Mouse (Mus musculus): ENCODE results near the gene Reck. TPM values are rescaled to one million over a fixed set of nuclear protein-coding genes. Genes with fewer than 3 reads are reported as not detected.

The Reck gene
- polyA plus RNA-seq, 1 experiment = 0.61 TPM

- no peak for TF ChIP-seq MYOD1 (IDR thresholded peaks at IDR 0.05; ENCODE audit: control insufficient read depth in 1 of 3, insufficient read length in 2 of 3, low read depth in 2 of 3)
- TF ChIP-seq TCF12 (IDR thresholded peaks at IDR 0.05; ENCODE audit: insufficient read depth, poor library complexity, severe bottlenecking) = no peak
- TF ChIP-seq USF1 (IDR thresholded peaks at IDR 0.05; ENCODE audit: low read depth) = no peak
- no peak for TF ChIP-seq POLR2AphosphoS2 (IDR thresholded peaks at IDR 0.05; ENCODE audit: insufficient read length, low read depth)
- TF ChIP-seq E2F4 (IDR thresholded peaks at IDR 0.05; ENCODE audit: insufficient read depth) = no peak
- no peak for TF ChIP-seq MAX (IDR thresholded peaks at IDR 0.05; ENCODE audit: low read depth)
- TF ChIP-seq CEBPB (IDR thresholded peaks at IDR 0.05; ENCODE audit: insufficient read depth, poor library complexity, severe bottlenecking) = no peak
- TF ChIP-seq REST (IDR thresholded peaks at IDR 0.05; ENCODE audit: insufficient read depth, insufficient read length) = no peak
- no peak for TF ChIP-seq TCF3 (IDR thresholded peaks at IDR 0.05; ENCODE audit: insufficient read length, low read depth)
- TF ChIP-seq SRF (IDR thresholded peaks at IDR 0.05; ENCODE audit: control insufficient read depth, insufficient read length, low read depth) = no peak
- no peak overlapping the region for H3ac ChIP-seq (ENCODE audit: control insufficient read depth, insufficient read length)
These were observed 635 bp downstream of the Reck start for GRCm38 (mm10) chr4:43875919-43876411.

GRCm38 (mm10) chr4:43877230-43877629 is 1.9 kb downstream of the Reck start:
- H3K36me3 ChIP-seq (ENCODE audit: control insufficient read depth, insufficient read depth) = no peaks in the 10 kb centered on the region
- H3ac ChIP-seq (ENCODE audit: control insufficient read depth, insufficient read length) = no peak overlapping the region
- H3K27me3 ChIP-seq (ENCODE audit: control insufficient read depth, insufficient read depth, insufficient read length) = peaks cover 7% of the 10 kb centered on the region
- no peaks in the 10 kb centered on the region for H3K79me2 ChIP-seq (ENCODE audit: control insufficient read depth, insufficient read depth)
- H3K4me2 ChIP-seq (ENCODE audit: low read depth) = no peak overlapping the region
- H3K4me3 ChIP-seq = no peak overlapping the region
- TF ChIP-seq REST (IDR thresholded peaks at IDR 0.05; ENCODE audit: insufficient read depth, insufficient read length) = no peak
- no peak for TF ChIP-seq TCF3 (IDR thresholded peaks at IDR 0.05; ENCODE audit: insufficient read length, low read depth)
- TF ChIP-seq POLR2A (IDR thresholded peaks at IDR 0.05; ENCODE audit: insufficient read length, low read depth) = no peak
- TF ChIP-seq SRF (IDR thresholded peaks at IDR 0.05; ENCODE audit: control insufficient read depth, insufficient read length, low read depth) = no peak
- TF ChIP-seq MAX (IDR thresholded peaks at IDR 0.05; ENCODE audit: low read depth) = no peak
- TF ChIP-seq CEBPB (IDR thresholded peaks at IDR 0.05; ENCODE audit: insufficient read depth, poor library complexity, severe bottlenecking) = no peak

More at GRCm38 (mm10) chr4:43875919-43876411, 635 bp downstream of the Reck start:
- H3K4me2 ChIP-seq (ENCODE audit: low read depth) = peak overlapping the region; percentile 95
- no peaks in the 10 kb centered on the region for H3K79me2 ChIP-seq (ENCODE audit: control insufficient read depth, insufficient read depth)
- H3K36me3 ChIP-seq (ENCODE audit: control insufficient read depth, insufficient read depth) = no peaks in the 10 kb centered on the region
- peak overlapping the region; percentile 33 for H3K4me3 ChIP-seq
- peaks cover 11% of the 10 kb centered on the region for H3K27me3 ChIP-seq (ENCODE audit: control insufficient read depth, insufficient read depth, insufficient read length)

- H3K27me3 ChIP-seq (ENCODE audit: control insufficient read depth, insufficient read depth, insufficient read length) = peaks cover under 1% of the 10 kb centered on the region
- no peak overlapping the region for H3K4me2 ChIP-seq (ENCODE audit: low read depth)
- H3K36me3 ChIP-seq (ENCODE audit: control insufficient read depth, insufficient read depth) = no peaks in the 10 kb centered on the region
- TF ChIP-seq E2F4 (IDR thresholded peaks at IDR 0.05; ENCODE audit: insufficient read depth) (no peak), TCF3 (IDR thresholded peaks at IDR 0.05; ENCODE audit: insufficient read length, low read depth) (no peak), USF1 (IDR thresholded peaks at IDR 0.05; ENCODE audit: low read depth) (no peak), MAX (IDR thresholded peaks at IDR 0.05; ENCODE audit: low read depth) (no peak), MYOD1 (IDR thresholded peaks at IDR 0.05; ENCODE audit: control insufficient read depth in 1 of 3, insufficient read length in 2 of 3, low read depth in 2 of 3) (no peak), TCF12 (IDR thresholded peaks at IDR 0.05; ENCODE audit: insufficient read depth, poor library complexity, severe bottlenecking) (no peak), CEBPB (IDR thresholded peaks at IDR 0.05; ENCODE audit: insufficient read depth, poor library complexity, severe bottlenecking) (no peak)
- H3K79me2 ChIP-seq (ENCODE audit: control insufficient read depth, insufficient read depth) = no peaks in the 10 kb centered on the region
- H3ac ChIP-seq (ENCODE audit: control insufficient read depth, insufficient read length) = no peak overlapping the region
- H3K4me3 ChIP-seq = no peak overlapping the region
These were observed 2.9 kb downstream of the Reck start for GRCm38 (mm10) chr4:43878121-43878776.

GRCm38 (mm10) chr4:43879566-43879965 is 4.2 kb downstream of the Reck start:
- no peak for TF ChIP-seq USF1 (IDR thresholded peaks at IDR 0.05; ENCODE audit: low read depth)
- no peak for TF ChIP-seq POLR2AphosphoS2 (IDR thresholded peaks at IDR 0.05; ENCODE audit: insufficient read length, low read depth)
- no peak for TF ChIP-seq MYOD1 (IDR thresholded peaks at IDR 0.05; ENCODE audit: control insufficient read depth in 1 of 3, insufficient read length in 2 of 3, low read depth in 2 of 3)
- no peak for TF ChIP-seq MAX (IDR thresholded peaks at IDR 0.05; ENCODE audit: low read depth)
- TF ChIP-seq POLR2A (IDR thresholded peaks at IDR 0.05; ENCODE audit: insufficient read length, low read depth) = no peak
- no peak for TF ChIP-seq SRF (IDR thresholded peaks at IDR 0.05; ENCODE audit: control insufficient read depth, insufficient read length, low read depth)
- TF ChIP-seq TCF3 (IDR thresholded peaks at IDR 0.05; ENCODE audit: insufficient read length, low read depth) = no peak
- TF ChIP-seq CEBPB (IDR thresholded peaks at IDR 0.05; ENCODE audit: insufficient read depth, poor library complexity, severe bottlenecking) = no peak
- no peak for TF ChIP-seq REST (IDR thresholded peaks at IDR 0.05; ENCODE audit: insufficient read depth, insufficient read length)
- no peak for TF ChIP-seq MYOG (IDR thresholded peaks at IDR 0.05; ENCODE audit: control insufficient read depth in 1 of 3, insufficient read depth in 1 of 3, insufficient read length in 2 of 3, low read depth in 2 of 3)
- TF ChIP-seq E2F4 (IDR thresholded peaks at IDR 0.05; ENCODE audit: insufficient read depth) = no peak
- TF ChIP-seq TCF12 (IDR thresholded peaks at IDR 0.05; ENCODE audit: insufficient read depth, poor library complexity, severe bottlenecking) = no peak
- no peak overlapping the region for H3K4me2 ChIP-seq (ENCODE audit: low read depth)
- H3ac ChIP-seq (ENCODE audit: control insufficient read depth, insufficient read length) = no peak overlapping the region

GRCm38 (mm10) chr4:43884196-43884595 is 8.9 kb downstream of the Reck start:
- Histone ChIP-seq H3K27me3 (ENCODE audit: control insufficient read depth, insufficient read depth, insufficient read length) (no peaks in the 10 kb centered on the region), H3K4me3 (no peak overlapping the region), H3K79me2 (ENCODE audit: control insufficient read depth, insufficient read depth) (no peaks in the 10 kb centered on the region), H3K4me2 (ENCODE audit: low read depth) (no peak overlapping the region), H3ac (ENCODE audit: control insufficient read depth, insufficient read length) (no peak overlapping the region), H3K36me3 (ENCODE audit: control insufficient read depth, insufficient read depth) (no peaks in the 10 kb centered on the region)
- no peak for TF ChIP-seq MYOG (IDR thresholded peaks at IDR 0.05; ENCODE audit: control insufficient read depth in 1 of 3, insufficient read depth in 1 of 3, insufficient read length in 2 of 3, low read depth in 2 of 3)
- no peak for TF ChIP-seq SRF (IDR thresholded peaks at IDR 0.05; ENCODE audit: control insufficient read depth, insufficient read length, low read depth)
- TF ChIP-seq MAX (IDR thresholded peaks at IDR 0.05; ENCODE audit: low read depth) = no peak
- no peak for TF ChIP-seq TCF12 (IDR thresholded peaks at IDR 0.05; ENCODE audit: insufficient read depth, poor library complexity, severe bottlenecking)
- no peak for TF ChIP-seq POLR2AphosphoS2 (IDR thresholded peaks at IDR 0.05; ENCODE audit: insufficient read length, low read depth)
- no peak for TF ChIP-seq REST (IDR thresholded peaks at IDR 0.05; ENCODE audit: insufficient read depth, insufficient read length)
- TF ChIP-seq E2F4 (IDR thresholded peaks at IDR 0.05; ENCODE audit: insufficient read depth) = no peak
- TF ChIP-seq POLR2A (IDR thresholded peaks at IDR 0.05; ENCODE audit: insufficient read length, low read depth) = no peak
- TF ChIP-seq TCF3 (IDR thresholded peaks at IDR 0.05; ENCODE audit: insufficient read length, low read depth) = no peak
- no peak for TF ChIP-seq MYOD1 (IDR thresholded peaks at IDR 0.05; ENCODE audit: control insufficient read depth in 1 of 3, insufficient read length in 2 of 3, low read depth in 2 of 3)
- TF ChIP-seq USF1 (IDR thresholded peaks at IDR 0.05; ENCODE audit: low read depth) = no peak
- no peak for TF ChIP-seq CEBPB (IDR thresholded peaks at IDR 0.05; ENCODE audit: insufficient read depth, poor library complexity, severe bottlenecking)

More at GRCm38 (mm10) chr4:43879566-43879965, 4.2 kb downstream of the Reck start:
- no peaks in the 10 kb centered on the region for H3K79me2 ChIP-seq (ENCODE audit: control insufficient read depth, insufficient read depth)
- H3K27me3 ChIP-seq (ENCODE audit: control insufficient read depth, insufficient read depth, insufficient read length) = no peaks in the 10 kb centered on the region
- H3K4me3 ChIP-seq = no peak overlapping the region
- H3K36me3 ChIP-seq (ENCODE audit: control insufficient read depth, insufficient read depth) = no peaks in the 10 kb centered on the region
